Mouse (Mus musculus): ENCODE data around the gene Lmod2.

Gene Lmod2

DNA sequence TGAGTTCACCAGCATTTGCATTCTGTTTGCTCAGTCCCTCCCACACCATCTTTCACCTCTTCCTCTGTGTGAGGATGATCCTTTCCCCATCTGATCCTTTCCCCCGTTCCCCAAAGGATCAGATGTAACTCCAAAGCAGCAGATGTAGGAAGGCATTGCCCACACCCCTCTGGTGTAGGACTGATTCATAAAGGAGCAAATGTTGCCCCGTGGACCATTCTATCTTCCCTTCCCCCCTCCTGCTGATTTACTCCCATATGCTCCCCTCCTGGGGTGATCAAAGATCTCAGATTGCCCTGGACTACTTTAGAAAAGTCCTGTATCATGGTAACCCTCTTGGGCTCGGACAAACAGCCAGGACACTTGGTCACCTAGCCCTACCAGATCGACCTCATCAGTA lies 3.2 kb downstream of the Lmod2 start:
- no peak for ATAC-seq (ENCODE audit: insufficient number of reproducible peaks, low FRiP score, low TSS enrichment)

DNA sequence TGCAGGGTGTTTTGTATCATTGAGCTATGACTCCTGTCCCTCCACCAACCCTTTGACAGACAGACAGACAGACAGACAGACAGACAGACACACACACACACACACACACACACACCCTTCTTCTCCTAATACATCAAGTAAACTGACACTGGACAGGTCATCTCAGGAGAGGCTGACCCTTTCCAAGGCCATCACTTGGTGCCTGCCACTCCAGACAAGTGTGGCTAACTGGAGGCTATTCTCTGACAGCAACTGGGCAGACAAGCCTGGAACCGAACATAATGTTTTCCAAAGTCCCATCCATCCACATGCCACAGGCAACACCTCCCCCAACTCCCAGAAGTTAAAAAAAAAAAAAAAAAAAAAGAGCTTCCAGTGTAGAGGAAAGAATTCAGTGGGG lies 4.1 kb downstream of the Lmod2 start:
- ATAC-seq (ENCODE audit: insufficient number of reproducible peaks, low FRiP score, low TSS enrichment) = no peak

DNA sequence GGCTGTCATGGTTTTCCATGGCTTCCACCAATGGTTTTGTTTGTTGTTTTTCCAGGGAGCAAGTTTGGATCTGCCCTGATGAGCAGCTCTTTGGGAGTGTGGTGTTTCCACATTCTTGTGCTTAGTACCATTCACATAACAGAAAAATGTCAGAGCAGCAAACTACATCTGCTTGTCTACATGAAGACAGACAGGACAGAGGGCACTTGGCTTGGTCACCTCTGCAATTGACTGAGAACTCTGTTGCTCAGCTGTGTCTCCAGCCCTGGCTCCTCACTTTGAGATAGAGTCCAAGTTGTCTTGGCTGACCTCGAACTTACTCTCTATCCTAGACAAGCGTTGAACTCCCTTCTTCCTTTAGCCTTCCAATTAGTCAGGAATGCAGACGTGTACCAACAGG lies 4.8 kb downstream of the Lmod2 start:
- no peak for ATAC-seq (ENCODE audit: insufficient number of reproducible peaks, low FRiP score, low TSS enrichment)

DNA sequence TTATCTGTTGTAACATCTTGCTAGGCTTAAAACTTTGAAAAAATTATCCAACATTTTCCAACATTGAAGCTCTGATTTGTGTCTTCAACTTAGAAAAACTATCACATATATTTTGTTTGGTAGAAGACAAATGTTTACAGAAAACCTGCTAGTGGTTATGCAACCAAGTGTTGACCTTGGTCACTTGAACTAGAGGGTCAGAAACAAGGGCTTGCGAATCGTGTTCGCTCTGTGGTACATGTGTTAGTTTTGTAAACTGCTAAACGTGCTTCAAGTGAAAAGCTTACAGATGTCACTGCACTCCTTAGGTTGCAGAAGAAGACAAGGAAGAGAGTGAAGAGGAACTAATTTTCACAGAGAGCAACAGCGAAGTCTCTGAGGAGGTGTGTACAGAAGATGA lies 5.4 kb downstream of the Lmod2 start:
- ATAC-seq (ENCODE audit: insufficient number of reproducible peaks, low FRiP score, low TSS enrichment) = no peak

DNA sequence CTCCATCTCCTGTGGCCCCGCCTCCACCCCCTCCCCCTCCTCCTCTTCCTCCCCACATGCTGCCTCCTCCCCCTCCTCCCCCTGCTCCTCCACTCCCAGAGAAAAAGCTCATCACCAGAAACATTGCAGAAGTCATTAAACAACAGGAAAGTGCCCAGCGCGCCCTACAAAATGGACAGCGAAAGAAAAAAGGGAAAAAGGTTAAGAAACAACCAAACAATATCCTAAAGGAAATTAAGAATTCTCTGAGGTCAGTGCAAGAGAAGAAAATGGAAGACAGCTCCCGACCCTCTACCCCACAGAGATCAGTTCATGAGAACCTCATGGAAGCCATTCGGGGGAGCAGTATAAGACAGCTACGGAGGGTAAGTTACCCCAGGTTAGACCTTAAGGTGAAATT lies 6.7 kb downstream of the Lmod2 start:
- ATAC-seq (ENCODE audit: insufficient number of reproducible peaks, low FRiP score, low TSS enrichment) = no peak

DNA sequence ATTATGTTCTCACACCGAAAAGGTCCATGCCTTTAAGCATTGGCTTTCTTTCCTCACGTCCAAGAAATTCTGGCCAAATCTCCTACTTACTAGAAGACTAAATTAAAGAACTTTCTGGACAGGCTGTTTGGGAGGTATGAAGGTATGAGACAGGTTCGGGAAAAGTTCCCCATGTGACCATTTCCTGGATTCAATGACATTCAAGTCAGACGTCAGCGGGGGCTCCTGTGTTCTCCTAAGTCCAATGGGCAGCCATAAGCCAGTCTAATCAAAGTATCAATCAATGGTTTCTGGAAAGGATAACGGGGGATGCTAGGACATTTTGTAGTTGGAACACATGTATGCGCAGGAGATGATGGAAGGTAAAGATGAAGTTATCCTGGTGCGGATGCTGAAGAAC lies 8.1 kb downstream of the Lmod2 start:
- no peak for ATAC-seq (ENCODE audit: insufficient number of reproducible peaks, low FRiP score, low TSS enrichment)

DNA sequence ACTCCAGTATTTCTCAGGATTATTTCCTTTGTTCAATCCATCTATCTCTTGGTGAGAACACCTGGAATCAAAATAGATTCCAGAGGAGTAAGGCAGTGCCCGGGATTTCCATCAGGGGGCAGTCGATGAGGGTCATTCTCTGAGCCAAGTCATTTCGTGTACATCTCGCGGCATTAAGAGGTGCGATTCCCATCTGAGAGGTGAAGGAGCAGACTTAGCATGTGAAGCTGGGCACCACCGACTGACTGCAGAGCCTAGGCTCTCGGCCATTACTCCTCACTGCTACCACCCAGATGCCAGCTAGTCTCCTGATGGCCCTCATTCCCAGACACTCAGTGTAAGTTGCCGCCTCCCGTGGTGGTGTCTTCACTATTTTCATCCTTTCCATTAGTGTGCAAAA lies 8.9 kb downstream of the Lmod2 start:
- ATAC-seq (ENCODE audit: insufficient number of reproducible peaks, low FRiP score, low TSS enrichment) = peak; percentile 58

DNA sequence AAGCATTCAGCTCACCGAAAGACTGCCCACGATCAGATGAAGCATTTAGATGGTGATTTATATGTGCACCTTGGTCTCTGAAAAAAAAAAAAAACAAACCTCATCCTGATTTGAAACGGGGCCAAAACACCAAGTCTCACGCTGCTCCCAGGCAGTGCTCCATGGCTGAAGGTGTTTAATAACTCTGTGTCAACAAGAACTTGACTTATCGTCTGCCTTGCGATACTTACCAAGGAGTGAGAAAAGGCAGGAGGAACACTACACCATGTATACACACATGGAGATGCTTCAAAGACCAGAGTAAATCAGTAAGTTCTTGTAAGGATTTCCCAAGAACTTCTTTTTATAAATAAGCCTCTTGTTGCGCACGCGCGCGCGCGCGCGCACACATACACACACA lies 10.0 kb downstream of the Lmod2 start:
- ATAC-seq (ENCODE audit: insufficient number of reproducible peaks, low FRiP score, low TSS enrichment) = peak; percentile 17; the same call in 1 of the 2 replicates

DNA sequence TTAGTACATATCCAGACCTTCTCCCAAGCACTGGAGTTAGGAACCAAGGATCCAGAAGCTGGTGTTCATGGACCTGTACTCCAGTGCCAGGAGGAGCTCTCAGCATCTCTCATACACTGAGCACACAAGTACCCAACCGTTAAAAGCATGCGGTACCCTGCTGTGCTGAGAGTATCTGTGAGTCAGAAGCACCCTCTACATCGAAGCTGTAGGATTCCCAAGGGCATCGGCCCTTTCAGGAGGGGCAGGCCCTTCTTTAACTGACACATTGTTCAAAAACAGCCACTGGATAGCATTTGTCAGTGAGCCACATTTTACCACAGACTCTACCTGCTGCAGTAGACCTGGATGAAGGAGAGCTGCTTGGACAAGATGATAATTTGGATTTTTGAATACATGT lies 10.6 kb downstream of the Lmod2 start:
- no peak for ATAC-seq (ENCODE audit: insufficient number of reproducible peaks, low FRiP score, low TSS enrichment)

DNA sequence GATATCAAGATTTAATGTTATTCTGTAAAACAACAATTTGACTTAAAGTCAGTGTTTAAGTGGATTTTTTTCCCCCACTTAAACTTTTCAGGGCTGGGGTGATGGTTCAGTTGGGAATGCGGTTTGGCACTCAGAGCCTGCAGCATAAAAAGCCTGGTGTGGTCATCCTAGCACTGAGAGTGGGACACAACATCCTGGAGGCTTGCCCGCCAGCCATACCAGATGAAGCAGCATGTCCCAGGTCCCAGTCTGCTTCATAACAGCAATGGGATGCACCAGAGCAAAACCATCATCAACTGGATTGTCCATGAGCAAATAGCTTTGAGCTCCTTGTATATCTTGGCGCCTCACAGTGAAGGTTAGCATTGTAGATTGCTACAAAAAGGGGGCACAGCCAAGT lies 11.1 kb downstream of the Lmod2 start:
- no peak for ATAC-seq (ENCODE audit: insufficient number of reproducible peaks, low FRiP score, low TSS enrichment)

DNA sequence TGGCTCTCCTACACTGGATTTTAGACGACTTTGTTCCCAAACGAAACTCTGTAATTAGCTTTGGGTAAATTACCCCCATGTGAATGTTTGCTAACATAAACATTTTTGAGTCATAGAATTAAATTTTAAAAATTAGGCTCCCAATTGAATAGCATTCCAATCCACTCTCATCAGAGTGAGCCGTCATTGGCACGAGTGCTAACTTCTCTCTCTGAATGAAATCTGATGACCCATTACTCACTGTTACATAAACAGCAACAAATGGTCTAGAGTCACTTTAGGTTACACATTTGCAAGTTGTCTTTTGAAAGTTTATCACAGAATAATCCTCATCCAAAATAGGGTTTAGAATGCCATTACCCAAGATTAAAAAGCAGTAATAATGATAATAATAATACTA lies 12.0 kb downstream of the Lmod2 start:
- ATAC-seq (ENCODE audit: insufficient number of reproducible peaks, low FRiP score, low TSS enrichment) = no peak

DNA sequence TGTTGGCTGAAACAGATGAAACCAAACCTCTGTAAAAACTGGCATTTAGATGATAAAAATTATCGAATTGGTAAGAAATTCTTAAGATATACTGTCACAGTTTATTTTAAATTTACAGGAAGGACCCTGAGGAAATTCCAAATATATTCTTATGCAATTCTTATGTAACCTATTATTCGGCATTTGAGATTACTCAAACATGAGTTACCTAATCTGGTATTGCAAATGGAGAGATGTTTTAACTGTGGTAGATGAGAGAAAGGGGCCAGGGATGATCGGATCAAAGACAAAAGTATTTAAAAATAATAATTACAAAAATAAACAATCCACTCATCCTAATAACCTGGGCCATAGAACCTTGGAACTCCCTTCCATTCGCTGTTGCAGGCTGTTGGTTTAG lies 12.8 kb downstream of the Lmod2 start:
- ATAC-seq (ENCODE audit: insufficient number of reproducible peaks, low FRiP score, low TSS enrichment) = no peak

DNA sequence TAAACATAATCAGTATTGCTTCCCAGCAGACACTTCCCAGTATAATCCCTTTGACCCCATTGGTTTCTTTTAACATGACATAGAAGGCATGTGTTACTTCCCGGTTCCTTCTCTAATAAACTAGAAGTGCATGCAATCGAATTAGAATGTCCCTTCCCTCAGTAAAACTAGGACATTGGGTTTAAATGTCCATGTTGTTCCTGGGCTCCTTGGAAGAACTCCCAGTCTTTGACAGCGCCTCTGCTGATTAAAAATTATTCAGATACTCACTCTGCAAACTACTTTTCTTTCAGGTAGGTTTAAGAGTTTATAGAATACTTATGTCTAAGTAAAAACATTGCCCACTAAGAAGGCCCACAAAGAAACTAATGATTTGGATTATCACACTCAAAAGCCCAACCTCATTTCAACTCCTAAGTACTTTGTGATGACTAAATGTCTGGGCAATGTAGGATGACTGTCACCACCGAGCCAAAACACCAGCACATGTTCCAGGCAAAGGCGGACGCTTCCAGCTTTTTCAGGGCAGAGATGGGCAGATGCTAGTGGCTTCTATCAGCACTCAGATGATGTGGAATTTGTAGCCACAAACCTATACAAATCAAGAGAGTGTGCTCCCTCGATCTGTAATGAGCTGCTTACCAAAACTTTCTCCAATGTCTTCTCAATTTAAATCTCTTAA lies 14.7 kb downstream of the Lmod2 start:
- no peak for ATAC-seq (ENCODE audit: insufficient number of reproducible peaks, low FRiP score, low TSS enrichment)

DNA sequence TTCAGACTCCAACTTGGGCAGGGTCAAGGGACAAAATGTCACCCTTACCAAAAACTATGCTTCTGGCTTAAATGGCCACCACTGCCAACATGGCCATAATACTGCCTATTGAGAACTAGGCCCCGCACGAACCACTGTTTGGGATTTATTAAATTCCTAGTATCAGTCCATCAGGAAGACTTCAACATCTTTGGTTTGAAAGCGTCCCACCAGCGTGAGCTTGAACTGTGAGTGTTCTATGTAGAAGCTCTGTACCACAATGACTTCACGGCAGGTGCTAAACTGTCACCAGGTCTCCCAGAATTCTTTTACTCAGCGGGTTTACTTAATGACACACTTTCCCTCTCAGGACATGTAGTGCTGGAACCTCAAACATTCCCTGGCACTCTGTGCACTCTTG lies 15.8 kb downstream of the Lmod2 start:
- ATAC-seq (ENCODE audit: insufficient number of reproducible peaks, low FRiP score, low TSS enrichment) = no peak

DNA sequence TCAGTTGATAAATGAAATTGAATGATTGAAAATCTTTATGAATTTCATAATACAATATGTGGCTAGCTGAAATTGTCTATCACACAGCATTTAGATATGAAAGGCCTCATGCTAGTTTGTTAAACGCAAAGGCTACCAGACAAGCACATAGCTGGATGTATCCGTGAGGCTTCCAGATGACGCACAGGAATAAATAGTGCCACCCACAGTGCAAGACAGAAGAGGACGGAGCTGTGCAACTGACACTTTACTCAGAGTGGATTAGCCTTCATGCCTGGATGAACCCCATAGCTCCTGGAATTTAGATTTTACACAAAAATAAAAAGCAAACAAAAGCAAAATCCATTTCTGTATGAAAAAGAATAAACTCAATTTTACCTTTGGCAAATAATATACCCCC lies 16.4 kb downstream of the Lmod2 start:
- no peak for ATAC-seq (ENCODE audit: insufficient number of reproducible peaks, low FRiP score, low TSS enrichment)

DNA sequence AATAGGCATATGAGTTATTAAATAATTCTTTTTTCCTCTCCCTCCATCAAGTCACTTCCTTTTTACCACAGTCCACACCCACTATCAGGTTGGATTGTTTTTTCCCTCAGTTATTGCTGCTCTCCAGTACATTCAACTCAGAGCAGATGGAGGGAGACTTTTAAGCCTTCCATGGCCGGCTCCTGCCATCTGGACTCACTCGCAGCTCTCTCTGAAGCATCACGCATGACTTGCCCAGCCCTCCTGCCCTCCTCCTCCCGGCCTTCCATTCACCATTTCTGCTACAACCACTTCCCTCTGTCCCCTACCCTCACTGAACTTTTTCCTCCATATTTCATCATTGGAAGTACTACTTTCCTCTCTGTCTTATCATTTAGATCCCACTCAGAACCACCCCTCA lies 19.2 kb downstream of the Lmod2 start:
- ATAC-seq (ENCODE audit: insufficient number of reproducible peaks, low FRiP score, low TSS enrichment) = peak; percentile 97

DNA sequence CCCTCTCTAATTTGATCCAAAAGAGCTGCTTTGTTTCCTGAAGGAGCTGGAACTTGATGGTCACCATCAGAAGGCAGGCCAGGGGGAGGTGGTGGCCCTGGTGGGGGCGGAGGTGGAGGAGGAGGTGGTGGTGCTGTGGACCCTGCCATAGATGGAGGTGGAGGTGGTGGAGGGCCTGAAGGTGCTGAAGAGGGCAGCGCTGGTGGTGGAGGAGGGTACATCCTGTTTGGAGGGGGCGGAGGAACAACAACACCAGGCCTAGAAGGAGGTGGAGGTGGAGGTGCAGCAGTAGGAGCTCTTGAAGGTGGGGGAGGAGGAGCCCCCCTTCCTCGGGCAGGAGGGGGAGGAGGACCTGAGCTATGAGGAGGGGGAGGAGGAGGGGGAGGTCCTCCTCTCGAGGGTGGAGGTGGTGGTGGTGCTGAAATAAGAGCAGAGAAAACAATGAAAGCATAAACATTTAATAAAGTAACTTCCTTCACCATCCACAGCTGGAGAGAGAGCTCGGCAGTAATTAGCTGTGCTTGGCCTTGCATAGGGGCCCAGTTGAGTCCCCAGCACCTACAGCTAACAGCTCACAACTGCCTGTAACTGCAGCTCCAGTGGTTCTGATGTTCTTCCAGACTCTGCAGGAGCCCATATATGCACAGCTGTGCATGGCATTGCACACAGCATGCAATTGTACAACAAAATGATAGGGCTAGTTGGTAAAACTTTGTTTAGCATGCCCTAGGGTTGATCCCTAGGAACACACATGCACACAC lies 21.9 kb downstream of the Lmod2 start:
- ATAC-seq (ENCODE audit: insufficient number of reproducible peaks, low FRiP score, low TSS enrichment) = no peak

DNA sequence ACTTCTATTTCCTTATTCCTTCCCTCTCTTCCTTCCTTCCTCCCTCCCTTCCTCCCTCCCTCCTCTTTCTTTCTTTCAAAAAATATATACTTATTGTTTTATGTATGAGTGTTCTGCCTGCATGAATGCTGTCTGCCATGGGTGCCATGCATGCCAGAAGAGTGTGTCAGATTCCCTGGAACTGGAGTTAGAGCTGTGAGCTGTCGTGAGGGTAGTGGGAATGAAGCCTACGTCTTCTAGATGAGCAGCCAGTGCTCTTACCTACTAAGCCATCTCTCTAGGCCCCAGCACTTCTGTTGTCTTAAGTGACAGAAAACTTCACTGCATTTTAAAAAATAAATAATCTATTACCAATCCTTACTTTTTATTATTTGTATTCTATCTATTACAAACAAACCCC lies 23.4 kb downstream of the Lmod2 start:
- no peak for ATAC-seq (ENCODE audit: insufficient number of reproducible peaks, low FRiP score, low TSS enrichment)

DNA sequence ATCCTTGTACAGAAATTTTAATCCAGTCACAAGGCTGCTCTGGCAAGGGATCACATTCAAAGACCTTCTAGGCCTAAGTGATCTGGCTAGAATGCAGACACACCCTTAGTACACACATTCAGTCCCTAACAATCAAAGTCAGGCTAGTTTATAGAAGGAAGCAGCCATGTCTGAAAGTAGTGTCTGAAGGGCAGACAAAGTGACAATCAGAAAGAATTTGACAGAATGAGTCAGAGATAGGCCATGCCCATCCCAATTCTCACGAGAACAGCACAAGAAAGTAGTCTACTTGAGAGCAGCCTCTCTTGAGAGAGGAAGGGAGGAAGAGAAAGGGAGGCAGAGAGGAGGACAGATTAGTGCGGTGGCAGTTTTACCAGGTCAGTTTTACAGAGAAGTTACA lies 24.5 kb downstream of the Lmod2 start:
- ATAC-seq (ENCODE audit: insufficient number of reproducible peaks, low FRiP score, low TSS enrichment) = no peak

DNA sequence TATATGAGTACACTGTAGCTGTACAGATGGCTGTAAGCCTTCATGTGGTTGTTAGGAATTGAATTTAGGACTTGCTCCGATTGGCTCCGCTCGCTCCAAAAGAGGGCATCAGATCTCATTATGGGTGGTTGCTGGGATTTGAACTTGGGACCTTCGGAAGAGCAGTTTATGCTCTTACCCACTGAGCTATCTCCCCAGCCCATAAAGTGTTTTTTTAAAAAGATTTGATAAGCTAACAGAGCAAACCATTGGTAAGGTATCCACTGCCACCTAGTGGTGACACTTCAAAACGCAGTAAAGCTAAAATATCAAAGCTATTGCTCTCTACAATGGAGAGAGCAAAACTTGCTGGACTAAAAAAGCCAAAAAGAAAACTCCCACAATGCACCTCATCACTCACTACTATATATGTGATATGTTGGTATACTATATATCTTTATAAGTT lies 30.0 kb downstream of the Lmod2 start:
- ATAC-seq (ENCODE audit: insufficient number of reproducible peaks, low FRiP score, low TSS enrichment) = peak; percentile 72

DNA sequence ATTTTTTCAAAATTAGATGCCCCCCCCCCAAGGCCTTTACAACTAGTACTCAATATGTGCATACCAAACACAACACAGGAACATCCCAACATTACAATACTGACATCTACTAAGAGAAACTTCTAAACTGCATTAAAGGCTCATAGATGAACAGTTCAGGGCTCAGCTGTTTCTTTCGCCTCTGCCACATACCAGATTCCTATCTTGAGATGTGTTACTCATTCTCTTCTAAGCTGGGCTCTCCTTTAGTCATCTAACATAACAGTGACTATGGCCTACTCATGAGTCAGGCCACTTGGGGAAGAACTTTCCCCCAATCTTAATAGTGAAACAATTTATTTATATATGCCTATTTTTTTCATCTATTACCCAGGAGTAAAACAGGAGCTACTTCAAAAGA lies 30.9 kb downstream of the Lmod2 start:
- ATAC-seq (ENCODE audit: insufficient number of reproducible peaks, low FRiP score, low TSS enrichment) = no peak

DNA sequence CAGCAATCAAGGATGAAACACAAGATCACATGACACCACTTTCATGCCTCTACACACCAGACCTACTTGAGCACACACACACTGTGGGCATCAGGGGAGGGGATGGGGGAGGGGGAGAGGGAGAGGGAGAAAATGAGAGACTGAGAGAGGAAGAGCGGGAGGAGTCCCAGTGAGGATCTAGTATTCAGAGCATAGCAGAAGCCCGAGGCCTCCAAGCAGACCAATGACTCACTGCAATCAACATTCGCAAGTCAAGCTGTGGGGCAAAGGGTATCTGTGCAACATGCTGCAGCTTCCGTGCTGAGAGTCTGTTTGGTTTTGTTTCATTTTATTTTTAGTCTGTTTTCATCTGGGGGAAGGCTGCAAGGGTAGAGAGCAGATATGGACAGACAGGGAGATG lies 34.5 kb downstream of the Lmod2 start:
- 0 out of 2 replicates have a peak, but pooled peaks have one; percentile 16 for ATAC-seq (ENCODE audit: insufficient number of reproducible peaks, low FRiP score, low TSS enrichment)

Data from cerebellum, adult (tissue).